Mouse (Mus musculus): Measurements from ENCODE around the gene Lrba.

DNA sequence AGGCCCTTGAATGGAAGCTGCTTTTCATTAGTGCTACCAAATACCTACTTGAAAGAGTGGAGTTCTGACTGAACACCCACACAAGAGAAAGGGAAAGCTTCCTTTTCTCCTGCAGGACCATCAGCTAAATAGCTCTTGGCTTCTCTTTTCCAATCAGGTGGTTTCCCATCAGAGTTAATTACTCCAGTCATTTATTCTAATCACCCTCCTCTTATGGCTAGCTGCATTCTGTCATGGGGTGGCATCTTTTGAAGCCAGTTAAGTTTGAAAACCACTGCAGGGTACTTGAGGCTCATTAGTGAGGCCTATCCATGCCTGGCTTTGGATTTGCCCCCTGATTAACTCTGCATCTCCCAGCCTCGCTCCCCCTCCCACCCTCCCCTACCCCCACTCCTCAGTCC lies 476.7 kb downstream of the Lrba start:
- no peak for TF ChIP-seq CTCF (conservative IDR thresholded peaks at IDR 0.05 in 1 of 2, IDR thresholded peaks at IDR 0.05 in 1 of 2; ENCODE audit: low read depth in 2 of 2, low read length in 2 of 2)
- no peak for TF ChIP-seq MAX (IDR thresholded peaks at IDR 0.05; ENCODE audit: low read length)
- TF ChIP-seq POLR2AphosphoS2 (IDR thresholded peaks at IDR 0.05; ENCODE audit: low read depth, low read length): no peak
- no peak for TF ChIP-seq POLR2A (IDR thresholded peaks at IDR 0.05; ENCODE audit: low read depth, low read length)
- no peak for TF ChIP-seq MEF2A (IDR thresholded peaks at IDR 0.05; ENCODE audit: borderline replicate concordance, low read depth, low read length)
- TF ChIP-seq NRF1 (IDR thresholded peaks at IDR 0.05; ENCODE audit: low read depth, low read length): no peak
- TF ChIP-seq SMC3 (IDR thresholded peaks at IDR 0.05; ENCODE audit: low read depth, low read length): no peak
- TF ChIP-seq EP300 (IDR thresholded peaks at IDR 0.05; ENCODE audit: low read length): no peak
- no peak for TF ChIP-seq E2F4 (IDR thresholded peaks at IDR 0.05; ENCODE audit: insufficient replicate concordance, low read depth, low read length)
- TF ChIP-seq ELF1 (IDR thresholded peaks at IDR 0.05; ENCODE audit: low read depth, low read length): no peak
- TF ChIP-seq RCOR1 (conservative IDR thresholded peaks at IDR 0.05; ENCODE audit: low read depth, low read length): no peak
- no peak for TF ChIP-seq CHD2 (IDR thresholded peaks at IDR 0.05; ENCODE audit: low read length)
- no peak for TF ChIP-seq GABPA (IDR thresholded peaks at IDR 0.05; ENCODE audit: insufficient replicate concordance, low read depth, low read length)
- TF ChIP-seq JUND (conservative IDR thresholded peaks at IDR 0.05; ENCODE audit: low read depth, low read length): no peak

Measured in CH12.LX (cell line).